Mouse (Mus musculus) liver, embryonic 14.5 days (tissue): ENCODE measurements at regions not wholly inside any gene's neighbourhood (a gene's known extent, or its start where the extent isn't known, plus 50 kb on each side); places are given as distances from the start of the nearest gene placed in this dataset.

Source experiments
- CTCF ChIP-seq: IDR thresholded peaks from 2 replicates; pipeline ENCODE4 v1.5.1; 2016; ENCODE audit warnings: antibody characterized with exemption, low read depth, control low read depth
- EP300 ChIP-seq: IDR thresholded peaks from 2 replicates; pipeline ENCODE4 v1.6.1; 2016; ENCODE audit warnings: antibody characterized with exemption, low read depth

- TF ChIP-seq CTCF (no peak), EP300 (no peak)
Measured at GRCm38 (mm10) chr13:45267446-45267845, 122.1 kb upstream of the Mylip start.
